Mouse (Mus musculus) forebrain, embryonic 13.5 days (tissue): Measurements from ENCODE around the gene Def6. TPM values are rescaled to one million over a fixed set of nuclear protein-coding genes. Genes with fewer than 3 reads are reported as not detected.

Source experiments
- polyA plus RNA-seq: library from polyadenylated mRNA; unstranded; fragments of >200 nt; fragmentation: Nextera tagmentation; extraction: Ambion mirVana; gene quantifications from 2 replicates; pipeline ENCODE4 v1.2.1, GENCODE M21; 2015

The Def6 gene
- polyA plus RNA-seq, 1 experiment from 2014 or later: 3.3 TPM

Other genes starting within 250 kb of the Def6 start
- 1.4 TPM in 2 replicates for gene Tcp11, start 127.1 kb upstream of the Def6 start, polyA plus RNA-seq
- 2.9 and 4.2 TPM in 2 replicates for gene Scube3, start 65.6 kb upstream of the Def6 start, polyA plus RNA-seq
- 32.7 and 34.5 TPM in 2 replicates for gene Zfp523, start 30.6 kb upstream of the Def6 start, polyA plus RNA-seq
- gene Ppard, start 24.9 kb downstream of the Def6 start, polyA plus RNA-seq: 1.4 and 1.8 TPM in 2 replicates
- gene Fance, start 105.7 kb downstream of the Def6 start, polyA plus RNA-seq: 22.6 and 24.6 TPM in 2 replicates
- gene Rpl10a, start 120.7 kb downstream of the Def6 start, polyA plus RNA-seq: 444 and 501 TPM in 2 replicates
- 2.4 and 2.8 TPM in 2 replicates for gene Tead3, start 143.0 kb downstream of the Def6 start, polyA plus RNA-seq
- 1.4 and 1.7 TPM in 2 replicates for gene Tulp1, start 157.4 kb downstream of the Def6 start, polyA plus RNA-seq